Mouse (Mus musculus): Measurements from ENCODE around the gene Soga1.

DNA sequence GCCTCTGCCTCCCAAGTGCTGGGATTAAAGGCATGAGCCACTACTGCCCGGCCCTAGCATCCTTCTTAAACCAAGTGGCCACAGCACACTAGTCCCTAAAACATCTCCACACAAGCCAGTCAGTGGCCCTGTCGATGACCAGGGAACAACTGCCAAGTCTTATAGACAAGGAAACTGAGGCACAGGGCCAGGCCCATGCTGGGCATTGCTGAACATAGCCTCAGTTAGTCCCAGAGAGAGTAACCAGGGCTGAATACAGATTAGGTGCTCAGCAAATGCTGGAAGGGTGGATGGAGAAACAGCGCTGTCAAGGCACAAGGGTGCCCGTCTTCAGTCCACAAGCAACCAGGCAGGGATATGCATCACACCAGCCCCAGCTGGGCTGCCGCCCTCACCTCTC lies 25.9 kb downstream of the Soga1 start:
- TF ChIP-seq TAL1 (conservative IDR thresholded peaks at IDR 0.05; ENCODE audit: low read depth, low read length) (no peak), GATA1 (IDR thresholded peaks at IDR 0.05; ENCODE audit: borderline replicate concordance, low read length) (no peak)
